Mouse (Mus musculus): ENCODE results near the gene Pgls.

DNA sequence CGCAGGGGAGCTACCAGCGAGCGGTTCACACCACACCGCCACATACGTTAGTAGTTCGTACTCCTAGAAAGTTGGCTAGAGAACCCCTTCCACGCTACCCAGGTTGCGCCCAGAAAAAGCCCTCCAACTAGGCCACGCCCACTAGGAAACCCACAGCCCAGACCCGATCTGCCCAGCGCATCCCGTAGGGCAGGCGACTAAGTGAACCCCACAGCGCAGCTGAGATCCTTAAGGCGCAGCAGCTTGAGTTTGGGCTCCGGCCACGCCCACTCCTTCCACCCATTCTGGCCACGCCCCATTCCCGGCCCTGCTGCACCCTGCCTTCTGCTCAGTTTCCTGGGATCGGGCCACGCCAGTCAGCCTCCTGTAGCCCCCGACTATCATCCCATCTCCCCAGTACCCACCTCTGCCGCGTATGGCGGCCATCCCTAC, 37.8 kb downstream of the Pgls start:
- TF ChIP-seq CTCF (conservative IDR thresholded peaks at IDR 0.05; ENCODE audit: low read length) (no peak), NANOG (IDR thresholded peaks at IDR 0.05; ENCODE audit: borderline replicate concordance, low read length) (no peak), POU5F1 (IDR thresholded peaks at IDR 0.05; ENCODE audit: borderline replicate concordance, low read length) (no peak)

All from E14TG2a.4 (cell line).